Mouse (Mus musculus) CH12.LX (cell line): ENCODE measurements around the gene Lpar1. TPM values are rescaled to one million over a fixed set of nuclear protein-coding genes. Genes with fewer than 3 reads are reported as not detected.

Experiments
- DNase-seq: peaks from one replicate; pipeline ENCODE4 v3.0.0-alpha.2; 2013; ENCODE audit errors: extremely low read depth
- H3K27ac ChIP-seq: 2 replicates; pipeline ENCODE4 v1.5.1; 2012; ENCODE audit warnings: low read depth, mild to moderate bottlenecking, control low read depth, moderate library complexity; ENCODE audit not compliant: insufficient read depth
- H3K27me3 ChIP-seq: replicated peaks from 2 replicates; pipeline ENCODE3; 2012; ENCODE audit warnings: inconsistent platforms
- H3K36me3 ChIP-seq, 2 experiments: replicated peaks in 1 of 2; 2 replicates each; pipeline versions ENCODE3 to v1.6.1; 2012; ENCODE audit warnings: inconsistent platforms in 1 of 2, low read length in 1 of 2, mild to moderate bottlenecking in 1 of 2, mixed read lengths in 1 of 2, moderate library complexity in 1 of 2; ENCODE audit not compliant: control insufficient read depth in 1 of 2, insufficient read depth in 1 of 2
- H3K4me1 ChIP-seq, 2 experiments: 2 replicates each; pipeline ENCODE4 v1.6.1; 2012; ENCODE audit warnings: inconsistent platforms in 1 of 2, moderate library complexity in 1 of 2; ENCODE audit not compliant: insufficient read depth in 2 of 2, control insufficient read depth in 1 of 2
- H3K4me2 ChIP-seq: 2 replicates; pipeline ENCODE4 v1.6.1; 2012; ENCODE audit warnings: low read depth, mild to moderate bottlenecking, control low read depth; ENCODE audit not compliant: poor library complexity, insufficient read depth, severe bottlenecking
- H3K4me3 ChIP-seq, 3 experiments: fragments of 150-350 bp in 1 of 3; sonication (generic) in 1 of 3; replicated peaks in 1 of 3; 2 replicates each; pipeline versions ENCODE3 to v1.5.1; 2011 to 2012; ENCODE audit warnings: low read depth in 2 of 3, low read length in 2 of 3, mild to moderate bottlenecking in 2 of 3, moderate library complexity in 2 of 3, control low read depth in 1 of 3, improper control_type of control experiment in 1 of 3, inconsistent platforms in 1 of 3, mixed read lengths in 1 of 3; ENCODE audit not compliant: poor library complexity in 1 of 3
- H3K79me2 ChIP-seq: replicated peaks from 2 replicates; pipeline ENCODE4 v1.6.1; 2012; ENCODE audit warnings: mild to moderate bottlenecking, moderate library complexity; ENCODE audit not compliant: control insufficient read depth, poor library complexity, insufficient read depth, severe bottlenecking; ENCODE audit errors: extremely low read depth
- H3K9ac ChIP-seq: 2 replicates; pipeline ENCODE4 v1.6.1; 2012; ENCODE audit warnings: low read depth, mild to moderate bottlenecking, control low read depth, moderate library complexity; ENCODE audit not compliant: insufficient read depth
- H3K9me3 ChIP-seq: replicated peaks from 2 replicates; pipeline ENCODE3; 2012; ENCODE audit warnings: low read length, inconsistent platforms, mixed read lengths
- BHLHE40 ChIP-seq: IDR thresholded peaks from 2 replicates; pipeline ENCODE4 v1.6.1; 2011; ENCODE audit warnings: mild to moderate bottlenecking, low read depth, low read length, improper control_type of control experiment
- ELF1 ChIP-seq: IDR thresholded peaks from 2 replicates; pipeline ENCODE4 v1.6.1; 2014; ENCODE audit warnings: low read depth, mild to moderate bottlenecking, inconsistent platforms, low read length, improper control_type of control experiment
- EP300 ChIP-seq: IDR thresholded peaks from 2 replicates; pipeline ENCODE4 v1.6.1; 2011; ENCODE audit warnings: low read length, improper control_type of control experiment
- IRF4 ChIP-seq: IDR thresholded peaks from 2 replicates; pipeline ENCODE4 v1.6.1; 2014; ENCODE audit warnings: low read depth, mild to moderate bottlenecking, inconsistent platforms, low read length, improper control_type of control experiment
- KAT2A ChIP-seq: IDR thresholded peaks from 2 replicates; pipeline ENCODE4 v1.6.1; 2012; ENCODE audit warnings: low read length, improper control_type of control experiment, inconsistent platforms; ENCODE audit not compliant: insufficient replicate concordance
- MAX ChIP-seq: IDR thresholded peaks from 2 replicates; pipeline ENCODE4 v1.6.1; 2011; ENCODE audit warnings: low read length, improper control_type of control experiment
- MAZ ChIP-seq: IDR thresholded peaks from 2 replicates; pipeline ENCODE4 v1.6.1; 2012; ENCODE audit warnings: low read depth, mild to moderate bottlenecking, inconsistent platforms, low read length, improper control_type of control experiment, moderate library complexity
- NELFE ChIP-seq: IDR thresholded peaks from 2 replicates; pipeline ENCODE4 v1.6.1; 2011; ENCODE audit warnings: low read depth, low read length, improper control_type of control experiment
- PAX5 ChIP-seq: IDR thresholded peaks from 2 replicates; pipeline ENCODE4 v1.6.1; 2012; ENCODE audit warnings: low read length, inconsistent platforms, mixed read lengths
- POLR2A ChIP-seq: IDR thresholded peaks from 2 replicates; pipeline ENCODE4 v1.6.1; 2011; ENCODE audit warnings: low read depth, mild to moderate bottlenecking, improper control_type of control experiment, low read length
- RAD21 ChIP-seq: IDR thresholded peaks from 2 replicates; pipeline ENCODE4 v1.6.1; 2011; ENCODE audit warnings: low read depth, mild to moderate bottlenecking, low read length, improper control_type of control experiment, moderate library complexity
- SIN3A ChIP-seq: IDR thresholded peaks from 2 replicates; pipeline ENCODE4 v1.6.1; 2012; ENCODE audit warnings: low read length, improper control_type of control experiment, inconsistent platforms
- TBP ChIP-seq: conservative IDR thresholded peaks from 2 replicates; pipeline ENCODE4 v1.6.1; 2011; ENCODE audit warnings: low read depth, low read length, improper control_type of control experiment
- USF2 ChIP-seq: conservative IDR thresholded peaks from 2 replicates; pipeline ENCODE4 v1.6.1; 2011; ENCODE audit warnings: low read depth, low read length, improper control_type of control experiment
- ZMIZ1 ChIP-seq: IDR thresholded peaks from 2 replicates; pipeline ENCODE4 v1.6.1; 2012; ENCODE audit warnings: low read depth, mild to moderate bottlenecking, inconsistent platforms, low read length, improper control_type of control experiment
- ZNF384 ChIP-seq: IDR thresholded peaks from 2 replicates; pipeline ENCODE4 v1.6.1; 2012; ENCODE audit warnings: low read depth, low read length, improper control_type of control experiment, inconsistent platforms
- dilution Hi-C: fragments of 300-500 bp; cut with MboI; formaldehyde crosslinking; loops from 2 replicates; pipeline ENCODE4 v1.14.3; 2020; ENCODE audit warnings: low sequenced_read_pairs; ENCODE audit not compliant: extremely low pct_unique_long_range_greater_than_20kb, extremely low pct_ligation_motif_present
- in situ Hi-C: fragments of 300-500 bp; cut with MboI; formaldehyde crosslinking; loops from 3 replicates; pipeline ENCODE4 v1.14.3; 2019; ENCODE audit warnings: low sequenced_read_pairs, low pct_ligation_motif_present, low pct_unique_long_range_greater_than_20kb, mixed read lengths
- polyA plus RNA-seq: library from polyadenylated mRNA; unstranded; fragments of >175 nt; gene quantifications from 2 replicates; pipeline ENCODE4 v1.2.1, GENCODE M21; 2012; ENCODE audit warnings: low read depth; ENCODE audit not compliant: insufficient read length
- total RNA-seq, 2 experiments: library from RNA; depleted of rRNA; stranded (reverse); fragments of 300-350 nt in 1 of 2; fragments of >200 nt in 1 of 2; gene quantifications; 2 replicates each; pipeline ENCODE4 v1.2.3; 2012 to 2014

Lpar1 gene
- total and polyA plus RNA-seq, 3 experiments, result 0.04 TPM; not detected in 2

DNA sequence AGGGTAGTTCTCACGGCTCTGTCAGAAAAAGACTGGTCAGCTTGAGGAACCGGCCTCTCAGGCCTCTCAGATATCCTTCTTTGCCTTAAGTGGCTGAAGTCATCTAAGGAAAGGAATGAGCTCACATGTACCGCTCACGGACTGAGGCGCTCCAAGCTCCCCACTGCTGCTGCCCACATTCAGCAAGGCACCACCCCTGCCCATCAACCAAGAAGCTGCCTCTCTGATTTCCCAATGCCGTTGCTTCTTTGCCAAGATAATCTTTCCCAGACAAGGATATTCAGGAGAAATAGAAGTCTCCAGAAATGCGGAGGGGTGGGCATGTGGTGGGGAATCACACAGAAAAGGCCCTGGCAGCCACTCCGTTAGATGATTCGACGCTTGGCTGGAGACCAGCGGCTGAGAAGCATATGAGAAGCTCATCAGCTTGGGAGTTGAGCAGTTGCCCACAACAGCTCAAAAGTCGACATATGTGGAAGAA is 152.8 kb downstream of the Lpar1 start:
- in situ Hi-C loops (no loop called here), dilution Hi-C loops (no loop called here)
- no peak overlapping the region for H3K4me2 ChIP-seq
- DNase-seq, result no peak
- TF ChIP-seq MAZ (no peak), EP300 (no peak), ZNF384 (no peak), RAD21 (no peak), NELFE (no peak), ELF1 (no peak), PAX5 (no peak), KAT2A (no peak), IRF4 (no peak), SIN3A (no peak), MAX (no peak), TBP (no peak), USF2 (no peak), BHLHE40 (no peak), POLR2A (no peak), ZMIZ1 (no peak)
- no peaks in the 10 kb centered on the region for H3K9me3 ChIP-seq
- H3K4me1 ChIP-seq, result no peaks in the 10 kb centered on the region
- H3K4me3 ChIP-seq, result no peak overlapping the region
- no peaks in the 10 kb centered on the region for H3K79me2 ChIP-seq
- no peak overlapping the region for H3K27ac ChIP-seq
- H3K36me3 ChIP-seq, result no peaks in the 10 kb centered on the region
- no peak overlapping the region for H3K9ac ChIP-seq
- H3K27me3 ChIP-seq, result no peaks in the 10 kb centered on the region

Other genes with a start within 250 kb of the Lpar1 start
- 0.04 TPM in 1 of 2 replicates, not detected in the other for gene Olfr267, start 233.8 kb upstream of the Lpar1 start, total RNA-seq (2012; rRNA removed)
- gene Olfr267, start 233.8 kb upstream of the Lpar1 start, total RNA-seq (2014; rRNA removed), result 0.08 TPM in 1 of 2 replicates, not detected in the other
- gene Olfr267, start 233.8 kb upstream of the Lpar1 start, polyA plus RNA-seq, result 0.14 and 0.24 TPM in 2 replicates